In genomic region chr1:178980185-178980584, GRCm38 (mm10) we compare ENCODE assay signal across 18 mouse cellular contexts.
A peak's percentile ranks its signal among the peaks of the same experiment; 100 is the strongest.
DNase-seq lines count a peak whose midpoint lies in the region; ATAC-seq and TF ChIP-seq lines count a peak whose summit lies in the region.
"Had no signal": no experiment of that assay in that cellular context is flagged by ENCODE, and none has a peak within 500 bp of the region (broad histone marks: within the 10 kb centered on the region; RNA-seq: fewer than 3 reads in every experiment).

No protein-coding gene starts in this region.

- no peaks in the 10 kb centered on the region for H3K27me3 ChIP-seq in midbrain, postnatal 0 days (ENCODE audit: insufficient read depth, low read length)
- no peaks in the 10 kb centered on the region for H3K27me3 ChIP-seq in midbrain, embryonic 13.5 days
- H3K27me3 ChIP-seq in stomach, postnatal 0 days (ENCODE audit: control insufficient read depth, insufficient read depth, low read length) = no peaks in the 10 kb centered on the region
- H3K27me3 ChIP-seq: CH12.LX; forebrain, embryonic 13.5 days; heart, embryonic 12.5 days; hindbrain, embryonic 15.5 days had no signal

- H3K27ac ChIP-seq in gastrocnemius, adult 2 months = no peak overlapping the region
- H3K27ac ChIP-seq in left cerebral cortex, adult 2 months = no peak overlapping the region
- no peak overlapping the region for H3K27ac ChIP-seq in midbrain, postnatal 0 days (ENCODE audit: low read depth, low read length)
- no peak overlapping the region for H3K27ac ChIP-seq in midbrain, embryonic 13.5 days
- no peak overlapping the region for H3K27ac ChIP-seq in stomach, postnatal 0 days (replicated peaks)
- H3K27ac ChIP-seq: forebrain, embryonic 13.5 days; hindbrain, embryonic 15.5 days had no signal

- no peak for ATAC-seq in midbrain, postnatal 0 days (ENCODE audit: low FRiP score)
- no peak for ATAC-seq in midbrain, embryonic 13.5 days
- ATAC-seq in stomach, postnatal 0 days (ENCODE audit: low FRiP score, low TSS enrichment) = no peak
- ATAC-seq: forebrain, embryonic 13.5 days; forebrain, postnatal 0 days; inflammation-experienced regulatory T-cells, adult 6 months had no signal

- H3K9me3 ChIP-seq in midbrain, postnatal 0 days (ENCODE audit: low read length) = no peaks in the 10 kb centered on the region
- H3K9me3 ChIP-seq in midbrain, embryonic 13.5 days = no peaks in the 10 kb centered on the region
- no peaks in the 10 kb centered on the region for H3K9me3 ChIP-seq in stomach, postnatal 0 days (ENCODE audit: control insufficient read depth, low read length)
- H3K9me3 ChIP-seq: forebrain, embryonic 13.5 days; heart, embryonic 12.5 days; hindbrain, embryonic 15.5 days had no signal

- TF ChIP-seq CTCF in gastrocnemius, adult 2 months (IDR thresholded peaks at IDR 0.05) = peak; percentile 18; the same call in 1 of the 2 replicates
- peak; percentile 6 for TF ChIP-seq CTCF in left cerebral cortex, adult 2 months (IDR thresholded peaks at IDR 0.05)
- TF ChIP-seq CTCF in midbrain, postnatal 0 days (IDR thresholded peaks at IDR 0.05) = peak; percentile 28; the same call in 1 of the 2 replicates
- TF ChIP-seq CTCF in stomach, postnatal 0 days (IDR thresholded peaks at IDR 0.05; ENCODE audit: low read depth) = 0 out of 2 replicates have a peak, but pooled peaks have one; percentile 21

- no peak for TF ChIP-seq EP300 in stomach, postnatal 0 days (optimal IDR thresholded peaks at IDR 0.05)

- H3K4me3 ChIP-seq in gastrocnemius, adult 2 months = no peak overlapping the region
- H3K4me3 ChIP-seq in left cerebral cortex, adult 2 months = no peak overlapping the region
- H3K4me3 ChIP-seq in midbrain, postnatal 0 days (ENCODE audit: low read depth, low read length) = no peak overlapping the region
- H3K4me3 ChIP-seq in midbrain, embryonic 13.5 days (replicated peaks) = no peak overlapping the region
- no peak overlapping the region for H3K4me3 ChIP-seq in stomach, postnatal 0 days (ENCODE audit: low read depth, low read length)
- H3K4me3 ChIP-seq: forebrain, embryonic 13.5 days; heart, embryonic 12.5 days; hindbrain, embryonic 15.5 days had no signal

- H3K4me1 ChIP-seq in midbrain, postnatal 0 days (ENCODE audit: insufficient read depth, low read length) = no peaks in the 10 kb centered on the region
- H3K4me1 ChIP-seq in midbrain, embryonic 13.5 days (replicated peaks) = 0 out of 2 replicates have a peak, but pooled peaks cover 7% of the 10 kb centered on the region
- H3K4me1 ChIP-seq in stomach, postnatal 0 days (replicated peaks; ENCODE audit: control insufficient read depth, insufficient read depth) = no peaks in the 10 kb centered on the region
- H3K4me1 ChIP-seq: forebrain, embryonic 13.5 days; hindbrain, embryonic 15.5 days had no signal

- DNase-seq in gastrocnemius, adult 2 months = no peak
- no peak for DNase-seq in gastrocnemius, postnatal 10 days
- DNase-seq in left cerebral cortex, adult 2 months (ENCODE audit: extremely low spot score in 1 of 2, low spot score in 2 of 2) = no peak
- DNase-seq in left cerebral cortex, adult 11 months (ENCODE audit: low spot score) = no peak
- DNase-seq in midbrain, postnatal 0 days (ENCODE audit: low spot score) = no peak
- no peak for DNase-seq in stomach, postnatal 0 days (ENCODE audit: low spot score)
- DNase-seq in gastrocnemius, postnatal 25 days = no peak
- DNase-seq: adrenal gland, postnatal 14 days; cerebellum, adult 9-10 months; cerebellum, postnatal 25 days; forebrain, postnatal 0 days; heart, adult 18-20 months had no signal

- H3K4me2 ChIP-seq in midbrain, postnatal 0 days (ENCODE audit: low read depth, low read length, poor library complexity, severe bottlenecking) = no peak overlapping the region
- no peak overlapping the region for H3K4me2 ChIP-seq in midbrain, embryonic 13.5 days (replicated peaks)
- H3K4me2 ChIP-seq in stomach, postnatal 0 days (replicated peaks; ENCODE audit: low read depth) = no peak overlapping the region
- H3K4me2 ChIP-seq: forebrain, embryonic 13.5 days; heart, embryonic 12.5 days; hindbrain, embryonic 15.5 days had no signal

- H3K36me3 ChIP-seq in midbrain, postnatal 0 days (ENCODE audit: insufficient read depth, low read length) = no peaks in the 10 kb centered on the region
- no peaks in the 10 kb centered on the region for H3K36me3 ChIP-seq in midbrain, embryonic 13.5 days
- H3K36me3 ChIP-seq in stomach, postnatal 0 days (ENCODE audit: control insufficient read depth, insufficient read depth, low read length) = no peaks in the 10 kb centered on the region
- H3K36me3 ChIP-seq: heart, embryonic 12.5 days; hindbrain, embryonic 15.5 days had no signal

- no peak overlapping the region for H3K9ac ChIP-seq in midbrain, postnatal 0 days (replicated peaks; ENCODE audit: low read length, poor library complexity, severe bottlenecking)
- H3K9ac ChIP-seq in midbrain, embryonic 13.5 days (replicated peaks) = no peak overlapping the region
- H3K9ac ChIP-seq in stomach, postnatal 0 days (ENCODE audit: low read length) = no peak overlapping the region
- H3K9ac ChIP-seq: forebrain, embryonic 13.5 days; forebrain, postnatal 0 days; heart, embryonic 12.5 days; hindbrain, embryonic 15.5 days had no signal

- intact Hi-C loops in gastrocnemius, adult 2 months (cut with DNase I) = no loop called here
- intact Hi-C loops in left cerebral cortex, adult 2 months (cut with DNase I) = no loop called here
